Mouse (Mus musculus): Measurements from ENCODE around the gene Sik3.
A peak's percentile ranks its signal among the peaks of the same experiment; 100 is the strongest.
"Not testable (repeated sequence)": the region's sequence is repeated elsewhere in the genome, so short reads cannot be mapped to it uniquely, and the experiment has no call there.

The Sik3 gene

GRCm38 (mm10) chr9:46058065-46058464 lies 45.4 kb downstream of the Sik3 start:
- no peak for DNase-seq (ENCODE audit: low read depth)

GRCm38 (mm10) chr9:46060249-46060648 lies 47.6 kb downstream of the Sik3 start:
- DNase-seq (ENCODE audit: low read depth), result no peak

- DNase-seq (ENCODE audit: low read depth), result no peak
Measured at GRCm38 (mm10) chr9:46061696-46062425, 49.2 kb downstream of the Sik3 start.

GRCm38 (mm10) chr9:46064331-46064730 lies 51.7 kb downstream of the Sik3 start:
- DNase-seq (ENCODE audit: low read depth), result no peak

- DNase-seq (ENCODE audit: low read depth), result no peak
Measured at GRCm38 (mm10) chr9:46066711-46067110, 54.1 kb downstream of the Sik3 start.

GRCm38 (mm10) chr9:46067691-46068090 lies 55.1 kb downstream of the Sik3 start:
- DNase-seq (ENCODE audit: low read depth), result no peak

GRCm38 (mm10) chr9:46069013-46069412 lies 56.4 kb downstream of the Sik3 start:
- DNase-seq (ENCODE audit: low read depth), result no peak

GRCm38 (mm10) chr9:46072101-46072835 lies 59.6 kb downstream of the Sik3 start:
- DNase-seq (ENCODE audit: low read depth), result no peak

GRCm38 (mm10) chr9:46073443-46073842 lies 60.8 kb downstream of the Sik3 start:
- no peak for DNase-seq (ENCODE audit: low read depth)

GRCm38 (mm10) chr9:46075578-46075977 lies 63.0 kb downstream of the Sik3 start:
- DNase-seq (ENCODE audit: low read depth), result no peak

GRCm38 (mm10) chr9:46082381-46082821 lies 69.8 kb downstream of the Sik3 start:
- no peak for DNase-seq (ENCODE audit: low read depth)

GRCm38 (mm10) chr9:46083490-46083893 lies 70.9 kb downstream of the Sik3 start:
- DNase-seq (ENCODE audit: low read depth), result peak; percentile 27

- DNase-seq (ENCODE audit: low read depth), result no peak
Measured at GRCm38 (mm10) chr9:46085898-46086297, 73.3 kb downstream of the Sik3 start.

GRCm38 (mm10) chr9:46086826-46087225 lies 74.2 kb downstream of the Sik3 start:
- DNase-seq (ENCODE audit: low read depth), result no peak

GRCm38 (mm10) chr9:46087461-46087860 lies 74.8 kb downstream of the Sik3 start:
- DNase-seq (ENCODE audit: low read depth), result no peak

GRCm38 (mm10) chr9:46088722-46089121 lies 76.1 kb downstream of the Sik3 start:
- no peak for DNase-seq (ENCODE audit: low read depth)

GRCm38 (mm10) chr9:46090066-46090465 lies 77.4 kb downstream of the Sik3 start:
- DNase-seq (ENCODE audit: low read depth), result no peak

- DNase-seq (ENCODE audit: low read depth), result not testable (repeated sequence)
Measured at GRCm38 (mm10) chr9:46091157-46091556, 78.5 kb downstream of the Sik3 start.

GRCm38 (mm10) chr9:46092633-46093032 lies 80.0 kb downstream of the Sik3 start:
- no peak for DNase-seq (ENCODE audit: low read depth)

- no peak for DNase-seq (ENCODE audit: low read depth)
Measured at GRCm38 (mm10) chr9:46098360-46098985, 85.9 kb downstream of the Sik3 start.

GRCm38 (mm10) chr9:46099107-46099506 lies 86.5 kb downstream of the Sik3 start:
- DNase-seq (ENCODE audit: low read depth), result no peak

- no peak for DNase-seq (ENCODE audit: low read depth)
Measured at GRCm38 (mm10) chr9:46103154-46103553, 90.5 kb downstream of the Sik3 start.

- no peak for DNase-seq (ENCODE audit: low read depth)
Measured at GRCm38 (mm10) chr9:46106105-46106504, 93.5 kb downstream of the Sik3 start.

All from naive thymus-derived CD4-positive, alpha-beta T cell, adult 2 months (primary cell).